Mouse (Mus musculus): ENCODE measurements around the gene Cacna1g. TPM values are rescaled to one million over a fixed set of nuclear protein-coding genes. Genes with fewer than 3 reads are reported as not detected.

Cacna1g gene
- total RNA-seq, 2 experiments from 2014 or later: 70.9 to 105 TPM

- no peak for DNase-seq (ENCODE audit: low spot score in 2 of 2)
- intact Hi-C loops (cut with DNase I): no loop called here
These were observed 86.2 kb downstream of the Cacna1g start for GRCm38 (mm10) chr11:94387756-94388155.

- DNase-seq (ENCODE audit: low spot score in 2 of 2): no peak
- intact Hi-C loops (cut with DNase I): no loop called here
These were observed 87.8 kb downstream of the Cacna1g start for GRCm38 (mm10) chr11:94385977-94386771.

DNA sequence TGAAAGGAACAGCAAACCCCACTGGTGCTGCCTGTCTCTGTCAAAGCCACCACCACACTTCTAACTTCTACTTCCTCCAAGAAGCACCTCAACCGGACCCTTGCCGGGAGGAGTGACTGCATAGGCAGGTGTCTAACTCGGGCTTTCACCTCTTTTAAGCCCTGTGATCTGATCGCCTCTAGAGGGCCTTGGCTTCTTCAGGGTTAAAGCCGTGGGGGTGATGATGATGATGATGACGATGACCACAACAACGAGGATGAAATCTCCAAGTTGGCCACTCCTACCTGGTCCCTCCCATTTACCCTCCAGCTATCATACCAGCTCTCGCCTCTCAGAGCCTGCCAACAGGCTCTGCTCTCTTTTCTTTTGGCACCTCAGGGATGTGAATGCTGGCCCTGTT is 94.3 kb downstream of the Cacna1g start:
- intact Hi-C loops (cut with DNase I): no loop called here
- no peak for DNase-seq (ENCODE audit: low spot score in 2 of 2)

DNA sequence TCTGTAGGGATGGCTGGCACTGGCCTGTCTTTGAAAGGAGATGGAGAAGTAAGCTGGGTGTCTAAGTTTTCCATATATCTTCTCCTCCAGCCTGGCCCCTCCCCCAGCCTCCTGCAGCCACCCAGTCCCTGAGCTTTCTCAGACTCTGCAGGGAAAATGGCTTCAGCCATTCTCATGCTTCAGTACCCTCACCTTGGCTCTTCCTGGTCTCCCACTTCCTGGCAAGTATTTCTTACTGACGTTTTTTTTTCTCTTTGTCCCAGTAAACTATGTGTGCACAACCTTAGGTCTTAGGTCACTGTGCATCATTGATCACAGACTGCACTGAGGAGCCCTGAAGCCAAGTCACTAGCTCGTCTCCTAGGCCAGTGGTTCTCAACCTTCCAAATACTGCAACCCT is 94.9 kb downstream of the Cacna1g start:
- no peak for DNase-seq (ENCODE audit: low spot score in 2 of 2)

DNA sequence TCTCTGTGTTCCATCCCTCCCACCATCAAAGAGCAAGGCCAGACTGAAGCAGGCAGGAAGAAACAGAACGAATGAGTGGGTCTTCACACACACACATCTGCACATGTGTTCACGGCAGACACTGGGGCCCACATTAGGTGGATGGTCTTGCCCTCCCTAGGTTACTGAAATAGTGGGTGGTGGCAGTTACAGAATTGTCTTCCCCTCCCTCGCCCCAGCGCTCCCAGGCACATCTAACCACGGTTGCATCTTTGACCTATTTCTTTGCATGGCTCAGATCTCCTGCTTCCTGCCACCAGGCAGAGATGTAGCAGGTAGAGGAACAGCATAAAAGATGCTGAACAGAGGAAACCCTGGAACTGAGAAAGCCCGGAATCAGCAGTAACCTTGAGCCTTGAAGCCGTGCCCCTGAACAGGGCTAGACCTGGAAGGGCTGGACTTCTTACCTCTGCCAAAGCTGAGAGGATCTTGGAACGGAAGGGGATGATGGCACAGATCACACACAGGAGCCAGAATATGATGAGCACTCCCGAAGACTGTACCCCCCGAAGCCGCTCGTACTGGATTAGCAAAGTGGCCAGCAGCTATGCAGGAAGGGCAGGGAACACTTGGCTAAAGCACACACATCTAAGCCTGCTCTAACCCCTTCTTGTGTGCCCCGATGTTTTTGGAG is 99.6 kb downstream of the Cacna1g start:
- no peak for DNase-seq (ENCODE audit: low spot score in 2 of 2)
- intact Hi-C loops (cut with DNase I): no loop called here

More for the DNA sequence above, 94.9 kb downstream of the Cacna1g start:
- intact Hi-C loops (cut with DNase I): no loop called here

DNA sequence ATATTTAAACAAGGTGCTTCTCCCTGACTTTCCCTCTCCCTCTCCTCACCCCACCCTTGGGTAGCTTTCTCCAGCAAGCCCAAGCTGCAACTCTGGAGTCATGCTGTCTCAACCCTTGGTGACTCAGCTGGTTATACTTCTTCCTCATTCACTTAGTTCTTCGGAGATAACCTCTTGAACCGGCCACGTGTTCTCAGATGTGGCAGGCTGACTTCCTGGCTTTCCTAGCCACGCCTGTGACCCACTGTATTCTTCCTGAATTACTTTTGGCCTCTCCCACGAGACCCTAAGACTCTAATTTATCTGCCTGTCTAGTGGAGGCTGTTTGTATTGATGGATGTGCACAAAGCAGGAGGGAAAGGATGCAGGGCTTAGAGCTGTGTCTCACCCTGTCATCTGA is 103.2 kb downstream of the Cacna1g start:
- intact Hi-C loops (cut with DNase I): no loop called here
- DNase-seq (ENCODE audit: low spot score in 2 of 2): no peak

DNA sequence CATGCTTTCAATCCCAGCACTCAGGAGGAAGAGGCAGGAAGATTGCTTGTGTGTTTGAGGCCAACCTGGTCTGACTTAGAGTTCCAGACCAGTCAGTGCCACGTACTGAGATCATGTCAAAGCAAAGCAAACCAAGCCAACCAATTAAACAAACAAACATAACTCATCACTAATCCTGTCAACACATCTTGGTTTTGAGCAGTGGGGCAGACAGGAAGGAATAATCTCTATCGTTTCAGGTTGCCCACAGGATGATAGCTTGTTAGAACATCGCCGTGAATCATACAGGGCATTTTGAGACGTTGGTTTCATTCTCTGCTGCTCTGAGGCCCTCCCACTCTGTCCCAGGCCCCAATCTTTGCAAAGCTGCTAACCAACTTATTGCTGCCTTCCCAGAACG is 104.0 kb downstream of the Cacna1g start:
- no peak for DNase-seq (ENCODE audit: low spot score in 2 of 2)
- intact Hi-C loops (cut with DNase I): no loop called here

GRCm38 (mm10) chr11:94365340-94365739 is 108.7 kb downstream of the Cacna1g start:
- intact Hi-C loops (cut with DNase I): no loop called here
- no peak for DNase-seq (ENCODE audit: low spot score in 2 of 2)

DNA sequence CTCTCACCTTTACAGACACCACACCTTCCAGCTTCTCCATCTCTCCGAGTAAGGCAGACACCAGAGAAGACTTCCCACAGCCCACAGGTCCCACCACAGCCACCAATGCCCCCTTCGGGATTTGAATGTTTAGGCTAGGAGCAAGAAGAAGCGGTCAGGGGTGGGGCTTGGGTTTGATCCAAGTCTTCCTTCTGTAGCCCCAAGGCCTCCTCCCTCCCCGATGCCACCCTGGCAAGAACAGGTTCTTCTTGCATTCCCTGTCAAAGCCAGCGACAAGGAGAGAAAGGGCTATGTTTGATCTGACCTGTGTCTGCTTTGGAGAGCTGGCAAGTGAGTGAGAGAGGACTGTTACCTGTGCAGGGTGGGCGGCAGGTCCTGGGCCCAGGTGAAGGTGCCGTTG is 110.3 kb downstream of the Cacna1g start:
- DNase-seq (ENCODE audit: low spot score in 2 of 2): no peak
- intact Hi-C loops (cut with DNase I): no loop called here

- intact Hi-C loops (cut with DNase I): no loop called here
- no peak for DNase-seq (ENCODE audit: low spot score in 2 of 2)
These were observed 111.9 kb downstream of the Cacna1g start for GRCm38 (mm10) chr11:94362101-94362500.

GRCm38 (mm10) chr11:94361166-94361870 is 112.7 kb downstream of the Cacna1g start:
- no peak for DNase-seq (ENCODE audit: low spot score in 2 of 2)
- intact Hi-C loops (cut with DNase I): no loop called here

- intact Hi-C loops (cut with DNase I): loop anchor here (5.0 kb wide), 1 partner anchor 38 kb away; no protein-coding TSS in a partner anchor
- DNase-seq (ENCODE audit: low spot score in 2 of 2): no peak
These were observed 114.8 kb downstream of the Cacna1g start for GRCm38 (mm10) chr11:94359168-94359567.

Other genes starting within 250 kb of the Cacna1g start
- gene Wfikkn2, start 228.2 kb downstream of the Cacna1g start, total RNA-seq (2021): 1 to 10 TPM; 1.3 to 1.5 TPM
- not detected for gene Gm21885, start 192.3 kb downstream of the Cacna1g start, total RNA-seq (2021)
- gene Luc7l3, start 152.2 kb downstream of the Cacna1g start, total RNA-seq (2021): 100 to 1,000 TPM in 1 of 2 experiments, 10 to 100 TPM in 1; 85.0 to 137 TPM
- 100 to 1,000 TPM; 136 to 145 TPM for gene Ankrd40, start 146.2 kb downstream of the Cacna1g start, total RNA-seq (2021)
- 1 to 10 TPM; 2.0 to 3.0 TPM for gene Abcc3, start 81.2 kb downstream of the Cacna1g start, total RNA-seq (2021)
- 1 to 10 TPM in 1 of 2 experiments, under 1 TPM in 1; 0.27 to 1.3 TPM for gene Spata20, start 12.0 kb upstream of the Cacna1g start, total RNA-seq (2021)
- 1 to 10 TPM in 1 of 2 experiments, under 1 TPM in 1; 0.77 to 1.4 TPM for gene Epn3, start 25.8 kb upstream of the Cacna1g start, total RNA-seq (2021)
- 1 to 10 TPM; 5.5 to 7.7 TPM for gene Mycbpap, start 47.5 kb upstream of the Cacna1g start, total RNA-seq (2021)
- gene Rsad1, start 75.1 kb upstream of the Cacna1g start, total RNA-seq (2021): 10 to 100 TPM; 15.2 to 15.9 TPM
- under 1 TPM in 1 of 2 experiments, not detected in 1; 0.20 TPM for gene Chad, start 90.8 kb upstream of the Cacna1g start, total RNA-seq (2021)
- 10 to 100 TPM; 14.8 to 16.7 TPM for gene Acsf2, start 127.7 kb upstream of the Cacna1g start, total RNA-seq (2021)
- 10 to 100 TPM; 86.6 to 90.4 TPM for gene Lrrc59, start 155.6 kb upstream of the Cacna1g start, total RNA-seq (2021)
- 10 to 100 TPM; 66.0 to 68.6 TPM for gene Mrpl27, start 179.6 kb upstream of the Cacna1g start, total RNA-seq (2021)
- gene Eme1, start 179.8 kb upstream of the Cacna1g start, total RNA-seq (2021): not detected
- gene Xylt2, start 203.3 kb upstream of the Cacna1g start, total RNA-seq (2021): 10 to 100 TPM; 24.5 to 26.0 TPM
- not detected for gene Gm11541, start 230.3 kb upstream of the Cacna1g start, total RNA-seq (2021)

Data from left cerebral cortex, postnatal 36 days (tissue).